Mouse (Mus musculus) cerebellum, postnatal 10 days (tissue): ENCODE data around the gene Fitm1.

Experiments used
- DNase-seq, 2 experiments: peaks; one replicate each; pipeline ENCODE4 v3.0.0; 2021; ENCODE audit warnings: mixed read lengths in 2 of 2

Gene Fitm1

GRCm38 (mm10) chr14:55598521-55599390 lies 23.3 kb downstream of the Fitm1 start:
- no peak for DNase-seq

DNA sequence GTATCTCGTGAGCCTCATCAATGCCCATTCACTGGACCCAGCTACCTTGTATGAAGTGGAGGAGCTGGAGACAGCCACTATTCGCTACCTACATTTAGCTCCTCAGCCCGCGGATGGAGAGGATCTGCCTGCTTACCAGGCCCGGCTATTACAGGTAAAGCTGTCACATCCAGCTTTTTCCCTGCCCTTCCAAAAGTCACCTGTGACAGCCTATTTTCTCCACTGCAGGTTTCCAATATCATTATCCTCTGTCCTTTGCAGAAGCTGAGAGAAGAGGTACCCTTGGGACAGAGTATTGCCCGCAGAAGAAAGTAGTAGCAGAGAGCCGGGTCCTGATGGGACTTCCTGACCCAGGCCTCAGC lies 27.8 kb downstream of the Fitm1 start, which contains the start of gene Irf9:
Gene Irf9, plus strand, starts transcription at position 301 of the 362 bp plus-strand sequence.
- no peak for DNase-seq

DNA sequence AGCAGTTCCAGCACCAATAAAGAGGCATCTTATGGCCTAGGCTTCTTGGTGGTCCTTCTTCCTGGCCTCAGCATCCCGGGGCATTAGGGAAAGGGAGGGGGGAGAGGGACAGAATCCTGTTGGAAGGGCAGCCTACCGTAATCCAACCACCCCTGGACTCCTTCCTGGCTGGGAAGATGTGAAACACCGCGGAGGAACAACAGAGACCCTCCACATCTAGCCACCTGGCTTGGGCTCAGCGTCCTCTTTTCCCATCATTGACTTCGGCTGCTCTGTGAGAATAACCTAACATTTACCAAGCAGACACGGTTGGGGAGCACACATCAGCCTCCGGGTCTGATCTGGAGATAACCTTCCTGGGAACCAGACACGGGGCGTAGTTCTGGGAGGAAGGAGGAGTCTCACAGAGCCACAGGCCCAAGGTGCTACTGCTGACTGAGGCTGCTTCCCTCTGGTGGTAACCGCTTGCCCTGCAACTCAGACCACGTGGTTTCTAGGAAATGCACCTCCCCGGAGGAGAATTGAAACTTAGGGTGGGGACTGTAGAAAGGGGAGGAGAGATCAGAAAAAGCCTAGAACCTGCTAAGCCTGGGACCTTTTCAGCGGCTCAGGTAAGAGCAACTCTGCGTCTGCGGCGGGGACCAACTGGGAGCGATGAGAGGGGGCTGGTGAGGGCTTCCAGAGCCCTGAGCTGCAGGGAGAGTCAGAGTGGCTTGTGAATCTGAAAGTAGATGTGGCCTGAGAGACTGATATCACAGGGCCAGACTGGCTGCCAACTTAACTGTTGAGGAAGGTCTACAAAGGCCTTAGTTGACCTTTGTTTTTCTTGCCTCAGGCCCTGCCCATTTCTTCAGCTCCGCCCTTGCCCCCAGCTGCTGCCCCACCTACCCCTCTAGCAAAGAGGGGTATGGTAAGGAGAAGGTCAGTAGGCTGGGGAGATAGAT lies 28.5 kb downstream of the Fitm1 start:
- DNase-seq: peak; percentile 90 to 92

DNA sequence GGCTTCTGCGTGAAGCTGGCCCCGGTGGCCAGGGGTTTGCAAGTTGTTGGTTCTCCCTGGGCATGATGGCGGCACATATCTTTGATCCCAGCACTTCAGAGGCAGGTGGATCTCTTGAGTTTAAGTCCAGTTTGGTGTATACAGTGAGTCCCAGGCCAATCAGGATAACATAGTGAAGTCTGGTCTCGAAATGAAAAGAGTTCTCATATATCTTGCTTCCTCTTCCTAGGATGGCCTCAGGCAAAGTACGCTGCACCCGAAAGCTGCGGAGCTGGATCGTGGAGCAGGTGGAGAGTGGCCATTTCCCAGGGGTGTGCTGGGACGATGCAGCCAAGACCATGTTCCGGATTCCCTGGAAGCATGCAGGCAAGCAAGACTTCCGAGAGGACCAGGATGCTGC lies 29.4 kb downstream of the Fitm1 start:
- DNase-seq: no peak

GRCm38 (mm10) chr14:55605743-55606459 lies 30.5 kb downstream of the Fitm1 start:
- no peak for DNase-seq

DNA sequence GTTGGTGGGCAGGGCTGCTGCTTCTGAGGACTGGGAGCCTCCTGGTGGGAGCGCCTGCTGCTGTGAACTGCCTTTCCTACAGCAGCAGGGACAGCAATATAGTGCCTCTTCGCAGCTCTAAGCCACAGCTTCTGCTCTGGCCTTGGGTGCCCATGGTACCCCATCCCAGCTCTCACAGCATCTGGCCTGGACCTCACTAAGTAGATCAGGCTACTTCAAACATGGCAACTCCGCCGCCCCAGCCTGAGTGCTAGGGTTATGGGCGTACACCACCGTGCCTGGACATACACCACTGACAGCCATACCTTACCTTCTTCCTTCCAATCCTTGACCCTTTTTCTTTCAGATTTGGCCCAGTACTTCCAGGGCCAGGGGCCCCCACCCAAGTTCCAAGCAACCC lies 32.9 kb downstream of the Fitm1 start:
- no peak for DNase-seq

DNA sequence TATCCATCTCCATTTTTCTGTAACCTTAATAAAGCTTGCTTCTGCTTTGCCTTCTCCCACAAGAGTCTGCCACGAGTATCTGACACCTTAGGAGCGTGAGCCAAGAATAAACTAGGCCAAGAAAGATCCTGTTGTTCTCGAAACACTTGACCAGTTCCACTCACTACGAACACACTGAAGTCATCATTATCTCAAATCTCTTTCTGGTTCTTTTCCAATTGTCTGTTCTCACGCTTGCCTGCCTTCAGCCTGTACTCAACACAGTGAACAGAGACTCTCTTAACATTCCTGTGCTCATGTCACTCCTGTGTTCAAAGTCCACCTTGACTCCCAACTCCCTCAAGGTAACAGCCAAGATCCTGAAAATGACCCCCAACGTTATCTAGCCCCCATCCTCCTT lies 37.9 kb downstream of the Fitm1 start:
- no peak for DNase-seq

DNA sequence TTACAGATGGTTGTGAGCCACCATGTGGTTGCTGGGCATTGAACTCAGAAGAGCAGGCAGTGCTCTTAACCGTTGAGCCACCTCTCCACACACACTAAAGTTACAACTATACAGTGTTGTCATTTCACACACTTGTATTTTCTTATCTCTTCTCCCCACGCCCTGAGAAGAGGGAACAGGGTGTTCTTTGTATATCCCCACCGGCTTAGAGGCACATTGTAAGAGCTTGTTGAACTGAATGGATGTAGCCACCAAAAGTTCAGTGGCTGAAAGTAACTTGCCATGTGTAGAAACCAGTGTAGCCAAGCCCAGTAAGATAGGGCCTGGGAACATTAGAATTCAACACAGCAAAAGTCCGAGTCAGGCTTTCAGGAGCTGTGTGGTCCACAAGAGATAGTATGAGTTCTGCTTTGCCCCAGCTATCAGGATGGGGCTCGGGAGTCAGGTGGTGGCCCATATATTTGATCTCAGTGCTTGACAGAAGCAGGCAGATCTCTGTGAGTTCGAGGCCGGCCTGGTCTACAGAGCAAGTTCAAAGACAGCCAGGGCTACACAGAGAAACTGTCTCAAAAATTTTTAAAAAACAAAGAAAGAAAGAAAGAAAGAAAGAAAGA lies 39.3 kb downstream of the Fitm1 start:
- no peak for DNase-seq

- no peak for DNase-seq
Measured at GRCm38 (mm10) chr14:55615876-55616275, 40.5 kb downstream of the Fitm1 start.

- no peak for DNase-seq
Measured at GRCm38 (mm10) chr14:55616844-55617243, 41.4 kb downstream of the Fitm1 start.

- peak; percentile 71 to 73 for DNase-seq
Measured at GRCm38 (mm10) chr14:55617822-55618221, 42.4 kb downstream of the Fitm1 start, which contains the start of gene Rec8. TSS of gene Rec8 (plus strand) at chr14:55618037.

GRCm38 (mm10) chr14:55618486-55619195 lies 43.2 kb downstream of the Fitm1 start:
- DNase-seq: peak; percentile 78 to 81
